Mouse (Mus musculus): ENCODE results near the gene Zfp524.

DNA sequence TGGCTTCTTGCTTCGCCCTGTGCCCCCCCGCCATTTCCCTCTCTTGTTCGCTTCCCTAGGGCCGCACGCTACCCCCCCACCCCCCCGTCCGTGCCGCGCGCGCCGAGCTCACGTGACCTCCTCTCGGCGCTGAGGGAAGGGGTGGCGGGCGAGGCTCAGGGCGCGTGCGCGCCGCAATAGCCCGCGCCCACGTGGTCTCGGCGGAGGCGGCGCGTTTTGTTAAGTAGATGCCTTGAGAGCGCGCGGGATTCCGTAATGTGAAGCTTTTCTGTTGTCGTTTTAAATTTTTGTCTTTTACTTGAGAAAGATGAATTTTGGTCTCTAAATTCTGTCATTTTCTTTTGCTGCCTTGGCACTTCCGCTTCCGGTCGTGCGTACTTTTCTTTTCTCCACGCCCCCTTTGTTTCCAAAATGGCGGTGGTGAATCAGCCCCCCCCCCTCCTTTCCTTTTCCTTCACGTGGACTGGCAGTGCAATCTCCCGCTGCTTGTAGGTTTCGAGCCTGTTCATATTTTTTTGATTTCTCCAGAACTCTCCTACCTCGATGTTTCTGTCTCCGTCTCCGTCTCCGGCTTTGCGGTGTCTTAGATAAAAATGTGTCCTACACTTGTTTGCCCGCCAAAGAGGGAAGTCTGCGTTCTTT lies 48.3 kb downstream of the Zfp524 start:
- TF ChIP-seq CTCF (IDR thresholded peaks at IDR 0.05; ENCODE audit: low read depth, low read length) (no peak), POLR2A (IDR thresholded peaks at IDR 0.05; ENCODE audit: extremely low read depth, insufficient read depth, low read length) (no peak)
